Mouse (Mus musculus) midbrain, embryonic 16.5 days (tissue): ENCODE data around the gene Smurf2. TPM values are rescaled to one million over a fixed set of nuclear protein-coding genes. Genes with fewer than 3 reads are reported as not detected.

Experiments
- ATAC-seq: fragments of 200-750 bp; cut with Nextera tagmentation; 2 replicates; pipeline ENCODE4 v1.8.0; 2017; ENCODE audit warnings: moderate TSS enrichment
- H3K27ac ChIP-seq: fragments of 300-500 bp; sonication (generic); 2 replicates; pipeline ENCODE4 v1.5.1; 2014; ENCODE audit warnings: mild to moderate bottlenecking, low read length, mixed read lengths
- H3K27me3 ChIP-seq: fragments of 300-500 bp; sonication (generic); 2 replicates; pipeline ENCODE4 v1.6.1; 2014; ENCODE audit warnings: low read depth, low read length, mixed read lengths; ENCODE audit not compliant: control insufficient read depth, insufficient read depth
- H3K36me3 ChIP-seq: fragments of 300-500 bp; sonication (generic); 2 replicates; pipeline ENCODE4 v1.6.1; 2014; ENCODE audit warnings: mild to moderate bottlenecking, low read length, moderate library complexity, mixed read lengths; ENCODE audit not compliant: control insufficient read depth, insufficient read depth
- H3K4me1 ChIP-seq: fragments of 300-500 bp; sonication (generic); 2 replicates; pipeline ENCODE4 v1.6.1; 2014; ENCODE audit warnings: mild to moderate bottlenecking, low read length, mixed read lengths; ENCODE audit not compliant: control insufficient read depth, insufficient read depth
- H3K4me2 ChIP-seq: fragments of 300-500 bp; sonication (generic); 2 replicates; pipeline ENCODE4 v1.6.1; 2014; ENCODE audit warnings: mild to moderate bottlenecking, low read length, mixed read lengths
- H3K4me3 ChIP-seq: fragments of 300-500 bp; sonication (generic); 2 replicates; pipeline ENCODE4 v1.5.1; 2014; ENCODE audit warnings: low read depth, mild to moderate bottlenecking, low read length, moderate library complexity, mixed read lengths
- H3K9ac ChIP-seq: fragments of 300-500 bp; sonication (generic); 2 replicates; pipeline ENCODE4 v1.6.1; 2014; ENCODE audit warnings: low read depth, low read length, mixed read lengths
- H3K9me3 ChIP-seq: fragments of 300-500 bp; sonication (generic); replicated peaks from 2 replicates; pipeline ENCODE4 v1.6.1; 2014; ENCODE audit warnings: mild to moderate bottlenecking, low read length, mixed read lengths; ENCODE audit not compliant: control insufficient read depth, poor library complexity, severe bottlenecking
- WGBS: fragments of 180-500 bp; shearing (Covaris S2); extraction: QIAGEN DNeasy Blood & Tissue Kit; methylation state at CpG from one replicate; pipeline ENCODE4 v1.1.7; 2014; 5-methylcytosine and 5-hydroxymethylcytosine counted together
- polyA plus RNA-seq: library from polyadenylated mRNA; unstranded; fragments of >200 nt; fragmentation: Nextera tagmentation; extraction: Ambion mirVana; gene quantifications from 2 replicates; pipeline ENCODE4 v1.2.1, GENCODE M21; 2015

Gene Smurf2
- polyA plus RNA-seq, 1 experiment from 2014 or later: 11.3 TPM

DNA sequence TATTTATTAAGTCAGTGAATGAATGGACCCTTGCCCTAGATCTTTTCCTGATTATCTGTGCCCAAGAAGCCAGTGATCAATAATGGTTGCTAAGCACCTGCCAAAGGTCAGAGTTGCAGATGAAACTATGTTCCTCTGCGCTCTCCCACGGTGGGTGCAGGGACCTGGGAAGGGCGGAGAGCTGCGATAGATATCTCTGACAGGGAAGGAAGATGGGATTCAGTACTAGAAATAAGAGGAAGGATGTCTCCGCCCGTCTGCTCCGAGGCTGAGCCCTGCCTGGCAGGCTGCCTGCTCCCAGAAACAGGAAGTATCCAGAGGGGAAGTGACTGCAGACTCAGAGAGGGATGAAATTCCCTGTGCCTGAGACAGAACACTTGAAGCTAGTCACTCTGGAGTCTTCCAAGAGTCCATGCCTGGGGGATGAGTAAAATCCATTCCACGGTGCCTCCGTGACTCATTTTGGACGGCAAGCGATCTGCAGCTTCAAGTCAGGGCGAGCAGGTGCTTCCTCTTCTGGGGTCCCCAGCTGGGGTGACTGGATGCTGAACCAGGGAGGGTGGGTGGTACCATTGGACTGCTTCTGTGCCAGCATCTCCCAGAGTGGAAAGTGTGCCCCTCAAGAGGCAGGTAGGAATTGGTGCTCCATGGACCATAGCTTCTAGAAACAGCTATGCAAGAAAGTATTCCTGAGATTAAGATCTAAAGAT lies 36.9 kb upstream of the Smurf2 start:
- H3K27ac ChIP-seq: no peak overlapping the region
- no peak overlapping the region for H3K4me3 ChIP-seq
- H3K36me3 ChIP-seq: no peaks in the 10 kb centered on the region
- H3K4me2 ChIP-seq: no peak overlapping the region
- no peaks in the 10 kb centered on the region for H3K9me3 ChIP-seq
- 87% methylated on average over 12 of the region's 12 CpGs for WGBS
- H3K27me3 ChIP-seq: no peaks in the 10 kb centered on the region
- H3K9ac ChIP-seq: no peak overlapping the region
- no peaks in the 10 kb centered on the region for H3K4me1 ChIP-seq
- no peak for ATAC-seq

GRCm38 (mm10) chr11:106954566-106954965 lies 34.1 kb upstream of the Smurf2 start:
- no peak for ATAC-seq
- H3K4me1 ChIP-seq: no peaks in the 10 kb centered on the region
- H3K27me3 ChIP-seq: no peaks in the 10 kb centered on the region
- WGBS: 74% methylated on average over 8 of the region's 8 CpGs
- no peaks in the 10 kb centered on the region for H3K36me3 ChIP-seq
- H3K4me3 ChIP-seq: no peak overlapping the region
- no peaks in the 10 kb centered on the region for H3K9me3 ChIP-seq
- H3K27ac ChIP-seq: no peak overlapping the region
- no peak overlapping the region for H3K9ac ChIP-seq
- no peak overlapping the region for H3K4me2 ChIP-seq

DNA sequence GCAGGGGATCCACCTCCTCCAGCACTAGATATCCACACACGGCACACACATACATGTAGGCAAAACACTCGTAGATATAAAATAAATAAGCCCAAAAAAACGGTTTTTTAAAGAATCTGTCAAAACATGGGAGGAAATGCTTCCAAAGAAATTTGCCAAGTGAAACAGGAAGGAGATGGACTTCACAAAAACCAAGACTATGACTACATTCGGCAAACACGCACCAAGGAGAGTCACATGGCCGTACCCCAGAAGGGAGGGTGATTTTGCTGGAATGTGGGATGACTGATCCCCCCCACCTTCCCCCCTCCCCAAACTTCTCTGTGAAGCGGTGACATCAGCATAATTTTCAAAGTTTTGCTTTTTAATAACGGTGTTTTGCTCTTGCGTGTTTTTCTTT lies 33.6 kb upstream of the Smurf2 start:
- no peaks in the 10 kb centered on the region for H3K27me3 ChIP-seq
- no peak overlapping the region for H3K4me3 ChIP-seq
- no peak for ATAC-seq
- no peaks in the 10 kb centered on the region for H3K36me3 ChIP-seq
- H3K27ac ChIP-seq: no peak overlapping the region
- 84% methylated on average over 9 of the region's 9 CpGs for WGBS
- H3K4me2 ChIP-seq: no peak overlapping the region
- H3K9me3 ChIP-seq: no peaks in the 10 kb centered on the region
- H3K9ac ChIP-seq: no peak overlapping the region
- no peaks in the 10 kb centered on the region for H3K4me1 ChIP-seq

DNA sequence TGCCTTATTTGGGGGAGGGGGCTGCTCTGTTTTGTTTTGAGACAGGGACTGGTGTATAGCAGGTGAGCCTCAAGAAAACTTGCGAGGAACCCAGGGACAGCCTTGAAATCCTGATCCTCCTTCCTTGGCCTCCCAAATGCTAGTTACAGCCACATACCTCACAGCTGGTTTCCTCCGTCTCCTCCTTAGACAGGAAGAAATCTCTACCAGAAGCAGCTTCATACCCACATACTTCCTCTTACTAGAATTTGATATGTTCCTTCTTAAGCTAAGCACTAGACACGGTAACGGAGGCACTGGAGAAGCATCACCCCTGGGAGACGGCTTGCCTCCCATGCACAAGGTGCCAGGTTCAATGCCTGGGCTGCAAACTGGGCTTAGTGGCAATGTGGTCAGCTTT lies 16.8 kb upstream of the Smurf2 start:
- Histone ChIP-seq H3K4me3 (no peak overlapping the region), H3K9ac (no peak overlapping the region), H3K4me2 (no peak overlapping the region), H3K9me3 (no peaks in the 10 kb centered on the region), H3K4me1 (no peaks in the 10 kb centered on the region), H3K27ac (no peak overlapping the region), H3K27me3 (no peaks in the 10 kb centered on the region), H3K36me3 (no peaks in the 10 kb centered on the region)
- ATAC-seq: no peak
- WGBS: 90% methylated on average over 5 of the region's 5 CpGs

- WGBS: 86% methylated on average over 9 of the region's 9 CpGs
- H3K4me2 ChIP-seq: no peak overlapping the region
- H3K4me1 ChIP-seq: no peaks in the 10 kb centered on the region
- no peak for ATAC-seq
- H3K4me3 ChIP-seq: no peak overlapping the region
- H3K27me3 ChIP-seq: no peaks in the 10 kb centered on the region
- no peaks in the 10 kb centered on the region for H3K36me3 ChIP-seq
- H3K27ac ChIP-seq: no peak overlapping the region
- H3K9me3 ChIP-seq: no peaks in the 10 kb centered on the region
- no peak overlapping the region for H3K9ac ChIP-seq
These were observed 9.9 kb upstream of the Smurf2 start for GRCm38 (mm10) chr11:106930366-106930765.

DNA sequence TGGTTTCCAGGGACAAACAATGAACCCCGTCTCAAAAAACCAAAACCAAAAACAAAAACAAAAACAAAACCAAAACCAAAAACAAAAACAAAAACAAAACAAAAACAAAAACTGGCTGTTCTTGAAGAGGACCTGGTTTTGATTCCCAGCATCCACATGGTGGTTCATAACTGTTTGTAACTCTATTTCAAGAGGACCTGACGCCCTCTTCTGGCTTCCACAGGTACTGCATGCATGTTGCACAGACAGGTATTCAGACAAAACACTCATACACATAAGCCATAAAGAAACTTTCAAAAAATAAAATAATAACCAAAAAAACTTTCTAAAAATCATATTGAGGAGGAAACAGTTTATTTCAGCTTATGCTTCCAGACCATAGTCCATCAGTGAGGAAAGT lies 8.4 kb upstream of the Smurf2 start:
- WGBS: 59% methylated on average over 2 of the region's 2 CpGs
- ATAC-seq: no peak

GRCm38 (mm10) chr11:106927950-106928349 lies 7.4 kb upstream of the Smurf2 start:
- no peak overlapping the region for H3K27ac ChIP-seq
- no peak overlapping the region for H3K9ac ChIP-seq
- no peaks in the 10 kb centered on the region for H3K36me3 ChIP-seq
- no peaks in the 10 kb centered on the region for H3K4me1 ChIP-seq
- no peaks in the 10 kb centered on the region for H3K27me3 ChIP-seq
- H3K4me3 ChIP-seq: no peak overlapping the region
- WGBS: 96% methylated on average over 5 of the region's 5 CpGs
- no peak overlapping the region for H3K4me2 ChIP-seq
- no peak for ATAC-seq
- H3K9me3 ChIP-seq: no peaks in the 10 kb centered on the region

More for the DNA sequence above, 8.4 kb upstream of the Smurf2 start:
- H3K27ac ChIP-seq: no peak overlapping the region
- H3K4me2 ChIP-seq: no peak overlapping the region
- H3K4me1 ChIP-seq: no peaks in the 10 kb centered on the region
- H3K9ac ChIP-seq: no peak overlapping the region
- H3K36me3 ChIP-seq: no peaks in the 10 kb centered on the region
- H3K27me3 ChIP-seq: no peaks in the 10 kb centered on the region
- no peak overlapping the region for H3K4me3 ChIP-seq
- H3K9me3 ChIP-seq: no peaks in the 10 kb centered on the region

DNA sequence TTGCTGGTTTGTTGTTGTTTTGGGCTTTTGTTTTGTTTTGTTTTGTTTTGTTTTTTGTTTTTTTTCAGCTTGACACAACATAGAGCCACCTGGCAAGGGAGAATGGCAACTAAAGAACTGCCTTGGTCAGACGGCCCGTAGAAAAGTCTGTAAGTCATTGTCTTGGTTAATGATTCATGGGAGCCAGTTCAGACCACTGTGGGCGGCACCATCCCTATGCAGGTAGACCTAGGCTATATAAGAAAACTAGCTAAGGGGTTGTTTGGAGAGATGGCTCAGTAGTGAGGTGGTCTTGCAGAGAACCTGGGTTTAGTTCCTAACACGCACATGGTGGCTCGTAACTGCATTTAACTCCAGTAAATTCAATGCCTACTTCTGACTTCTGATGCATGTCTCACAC lies 6.7 kb upstream of the Smurf2 start:
- Histone ChIP-seq H3K4me2 (no peak overlapping the region), H3K4me1 (no peaks in the 10 kb centered on the region), H3K36me3 (no peaks in the 10 kb centered on the region), H3K9ac (no peak overlapping the region), H3K27ac (no peak overlapping the region), H3K9me3 (no peaks in the 10 kb centered on the region), H3K27me3 (no peaks in the 10 kb centered on the region), H3K4me3 (no peak overlapping the region)
- WGBS: 97% methylated on average over 5 of the region's 5 CpGs
- ATAC-seq: no peak

GRCm38 (mm10) chr11:106926732-106927131 lies 6.2 kb upstream of the Smurf2 start:
- Histone ChIP-seq H3K4me1 (no peaks in the 10 kb centered on the region), H3K36me3 (no peaks in the 10 kb centered on the region), H3K4me2 (no peak overlapping the region), H3K4me3 (no peak overlapping the region), H3K27ac (no peak overlapping the region), H3K9me3 (no peaks in the 10 kb centered on the region), H3K9ac (no peak overlapping the region), H3K27me3 (no peaks in the 10 kb centered on the region)
- ATAC-seq: no peak
- 79% methylated on average over 4 of the region's 4 CpGs for WGBS
